Mouse (Mus musculus): ENCODE measurements around the gene Dad1. TPM values are rescaled to one million over a fixed set of nuclear protein-coding genes. Genes with fewer than 3 reads are reported as not detected.

The Dad1 gene
- polyA plus RNA-seq, 1 experiment from 2014 or later, result 271 TPM

DNA sequence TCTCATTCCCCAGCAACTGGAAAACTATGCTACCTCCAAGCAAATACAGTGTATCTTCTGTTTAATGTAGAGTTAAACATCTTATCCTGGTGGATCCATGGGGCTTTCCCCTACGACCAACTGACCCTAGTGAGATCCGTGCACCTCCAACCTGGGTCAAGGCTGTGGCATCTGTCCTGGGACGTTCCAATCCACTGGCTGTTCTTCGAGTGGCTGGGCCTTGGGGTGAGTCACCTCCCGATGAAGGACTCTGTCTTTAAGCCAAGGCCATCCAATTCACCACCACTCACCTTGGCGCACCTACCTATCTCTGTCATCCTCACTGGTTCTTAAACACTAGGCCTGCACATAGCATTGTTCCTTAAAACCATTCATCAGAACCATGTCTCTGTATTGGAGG is 9.2 kb upstream of the Dad1 start:
- Histone ChIP-seq H3K36me3 (peaks cover 26% of the 10 kb centered on the region), H3K27ac (no peak overlapping the region), H3K9me3 (no peaks in the 10 kb centered on the region), H3K4me1 (replicated peaks) (peaks cover 22% of the 10 kb centered on the region), H3K4me3 (no peak overlapping the region), H3K27me3 (ENCODE audit: insufficient read depth, poor library complexity, severe bottlenecking) (peaks cover 4% of the 10 kb centered on the region; the same call in 1 of the 2 replicates)
- 93% methylated on average over 6 of the region's 6 CpGs for WGBS
- no peak for DNase-seq (ENCODE audit: low spot score)

DNA sequence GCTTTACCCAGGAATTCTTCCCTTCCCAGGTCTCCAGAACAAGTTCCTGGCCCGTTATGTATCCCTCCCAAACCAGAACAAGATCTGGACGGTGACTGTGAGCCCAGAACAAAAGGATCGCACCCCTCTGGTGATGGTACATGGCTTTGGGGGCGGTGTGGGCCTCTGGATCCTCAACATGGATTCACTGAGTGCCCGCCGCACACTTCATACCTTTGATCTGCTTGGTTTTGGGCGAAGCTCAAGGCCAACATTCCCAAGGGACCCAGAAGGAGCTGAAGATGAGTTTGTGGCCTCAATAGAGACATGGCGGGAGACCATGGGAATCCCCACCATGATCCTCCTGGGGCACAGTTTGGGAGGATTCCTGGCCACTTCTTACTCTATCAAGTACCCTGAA is 8.7 kb upstream of the Dad1 start:
- peaks cover 22% of the 10 kb centered on the region for H3K4me1 ChIP-seq (replicated peaks)
- no peak overlapping the region for H3K4me3 ChIP-seq
- peaks cover 4% of the 10 kb centered on the region; the same call in 1 of the 2 replicates for H3K27me3 ChIP-seq (ENCODE audit: insufficient read depth, poor library complexity, severe bottlenecking)
- no peak for DNase-seq (ENCODE audit: low spot score)
- no peaks in the 10 kb centered on the region for H3K9me3 ChIP-seq
- H3K36me3 ChIP-seq, result peaks cover 21% of the 10 kb centered on the region
- no peak overlapping the region for H3K27ac ChIP-seq
- WGBS, result 89% methylated on average over 8 of the region's 8 CpGs

DNA sequence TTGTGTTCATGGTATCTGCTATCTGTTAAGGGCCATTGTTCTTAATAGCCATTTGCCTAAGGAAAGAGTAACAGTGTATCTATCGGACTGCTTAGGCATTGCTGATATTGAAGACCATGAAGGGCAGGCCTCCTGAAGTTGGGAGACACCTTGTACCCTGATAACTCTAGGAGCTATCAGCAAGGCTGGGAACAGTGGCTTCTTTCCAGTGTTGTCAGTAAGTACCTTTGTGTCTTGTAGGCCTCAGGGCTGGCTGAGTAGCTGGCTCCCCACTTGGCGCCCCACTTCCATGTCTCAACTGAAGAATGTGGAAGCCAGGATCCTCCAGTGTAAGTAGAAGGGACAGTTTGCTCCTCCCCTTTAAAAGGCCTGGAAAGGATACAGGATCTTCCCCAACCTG is 7.5 kb upstream of the Dad1 start:
- peaks cover 4% of the 10 kb centered on the region; the same call in 1 of the 2 replicates for H3K27me3 ChIP-seq (ENCODE audit: insufficient read depth, poor library complexity, severe bottlenecking)
- no peak for DNase-seq (ENCODE audit: low spot score)
- WGBS, result 92% methylated on average over 2 of the region's 2 CpGs
- peaks cover 22% of the 10 kb centered on the region for H3K4me1 ChIP-seq (replicated peaks)
- H3K27ac ChIP-seq, result no peak overlapping the region
- H3K9me3 ChIP-seq, result no peaks in the 10 kb centered on the region
- H3K36me3 ChIP-seq, result peaks cover 16% of the 10 kb centered on the region
- H3K4me3 ChIP-seq, result no peak overlapping the region

DNA sequence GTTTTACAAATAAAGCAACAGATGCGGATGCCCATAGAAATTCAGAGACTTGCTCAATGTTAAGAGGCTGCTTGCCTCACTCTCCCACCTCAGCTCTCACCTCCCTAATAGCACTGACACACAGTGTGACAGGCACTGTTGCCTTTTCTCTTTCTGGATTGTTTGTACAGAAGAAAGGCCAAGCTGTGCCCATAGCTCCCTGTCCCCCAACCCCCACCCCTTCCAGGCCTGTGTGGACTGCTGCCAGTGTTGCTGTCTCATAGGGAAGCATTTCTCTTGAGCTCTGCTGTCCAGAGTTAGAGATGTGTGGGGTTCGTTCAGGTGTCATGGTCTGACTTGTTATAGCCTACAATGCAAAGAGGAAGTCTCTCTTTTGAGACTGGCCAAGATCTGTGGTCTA is 6.3 kb upstream of the Dad1 start:
- peak overlapping the region; percentile 70; the same call in 1 of the 2 replicates for H3K4me3 ChIP-seq
- whole genome bisulfite sequencing, result 74% methylated on average over 2 of the region's 2 CpGs
- peaks cover 20% of the 10 kb centered on the region for H3K4me1 ChIP-seq (replicated peaks)
- no peak for DNase-seq (ENCODE audit: low spot score)
- peaks cover 4% of the 10 kb centered on the region; the same call in 1 of the 2 replicates for H3K27me3 ChIP-seq (ENCODE audit: insufficient read depth, poor library complexity, severe bottlenecking)
- H3K9me3 ChIP-seq, result no peaks in the 10 kb centered on the region
- H3K36me3 ChIP-seq, result peaks cover 16% of the 10 kb centered on the region
- no peak overlapping the region for H3K27ac ChIP-seq

DNA sequence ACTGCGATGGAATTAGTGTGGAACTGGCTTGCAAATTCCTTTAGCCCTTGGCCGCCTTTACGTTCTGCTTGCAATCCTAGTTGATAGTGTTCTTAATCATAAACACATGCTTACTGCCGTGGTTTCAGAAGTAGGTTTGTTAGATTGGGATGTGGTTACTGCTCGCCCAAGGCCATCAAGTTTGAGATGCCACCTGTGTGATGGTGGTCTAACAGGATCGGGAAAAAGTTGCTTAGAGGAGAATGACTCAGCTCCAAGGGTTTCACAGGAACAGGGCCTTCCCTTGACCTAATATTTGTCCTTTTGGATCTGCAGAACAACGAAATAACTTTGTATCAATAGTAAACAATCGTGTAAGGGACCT is 5.8 kb upstream of the Dad1 start:
- peaks cover 16% of the 10 kb centered on the region for H3K36me3 ChIP-seq
- WGBS, result 27% methylated on average over 8 of the region's 8 CpGs
- peaks cover 4% of the 10 kb centered on the region; the same call in 1 of the 2 replicates for H3K27me3 ChIP-seq (ENCODE audit: insufficient read depth, poor library complexity, severe bottlenecking)
- no peaks in the 10 kb centered on the region for H3K9me3 ChIP-seq
- no peak for DNase-seq (ENCODE audit: low spot score)
- H3K4me1 ChIP-seq (replicated peaks), result peaks cover 22% of the 10 kb centered on the region
- H3K4me3 ChIP-seq, result peak overlapping the region; percentile 70
- H3K27ac ChIP-seq, result peak overlapping the region; percentile 84

DNA sequence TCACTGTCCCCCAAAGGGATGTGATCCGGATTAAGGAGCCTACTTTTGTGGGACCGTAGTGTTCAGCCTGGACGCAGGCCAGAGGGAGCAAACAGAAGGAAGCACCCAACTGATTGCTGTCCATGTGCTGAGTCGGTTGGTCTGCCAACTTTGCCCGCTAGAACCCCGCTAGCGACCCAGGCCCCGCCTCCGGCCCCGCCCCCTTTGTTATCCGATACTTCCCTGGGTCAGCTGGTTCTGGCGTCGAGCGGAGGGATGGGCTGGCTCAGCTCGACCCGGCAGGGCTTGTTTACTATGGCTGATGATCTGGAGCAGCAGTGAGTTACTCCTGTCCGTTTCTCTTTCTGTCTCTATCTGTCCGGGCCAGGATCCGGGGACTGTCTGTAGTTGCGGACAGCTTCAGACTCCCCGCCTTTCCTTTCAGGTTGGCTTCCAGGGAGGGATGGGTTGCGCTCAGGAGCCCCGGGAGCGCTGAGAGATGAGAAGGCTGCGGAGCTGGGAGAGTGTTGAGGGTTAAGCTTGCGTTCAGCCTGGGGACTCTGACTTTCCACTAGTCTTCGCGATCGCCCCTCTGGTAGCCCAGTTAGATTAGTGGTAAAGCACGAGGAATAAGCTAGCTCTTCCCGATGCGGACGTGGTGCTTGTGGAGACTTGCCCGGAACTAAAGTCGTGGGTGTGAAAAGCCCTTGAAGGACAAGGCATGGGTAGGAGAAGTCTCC is 5.3 kb upstream of the Dad1 start:
- peaks cover 4% of the 10 kb centered on the region; the same call in 1 of the 2 replicates for H3K27me3 ChIP-seq (ENCODE audit: insufficient read depth, poor library complexity, severe bottlenecking)
- H3K36me3 ChIP-seq, result peaks cover 14% of the 10 kb centered on the region
- peak; percentile 92 for DNase-seq (ENCODE audit: low spot score)
- peak overlapping the region; percentile 84 for H3K27ac ChIP-seq
- peak overlapping the region; percentile 70 for H3K4me3 ChIP-seq
- under 1% methylated on average over 35 of the region's 35 CpGs for WGBS
- no peaks in the 10 kb centered on the region for H3K9me3 ChIP-seq
- H3K4me1 ChIP-seq (replicated peaks), result peaks cover 27% of the 10 kb centered on the region

DNA sequence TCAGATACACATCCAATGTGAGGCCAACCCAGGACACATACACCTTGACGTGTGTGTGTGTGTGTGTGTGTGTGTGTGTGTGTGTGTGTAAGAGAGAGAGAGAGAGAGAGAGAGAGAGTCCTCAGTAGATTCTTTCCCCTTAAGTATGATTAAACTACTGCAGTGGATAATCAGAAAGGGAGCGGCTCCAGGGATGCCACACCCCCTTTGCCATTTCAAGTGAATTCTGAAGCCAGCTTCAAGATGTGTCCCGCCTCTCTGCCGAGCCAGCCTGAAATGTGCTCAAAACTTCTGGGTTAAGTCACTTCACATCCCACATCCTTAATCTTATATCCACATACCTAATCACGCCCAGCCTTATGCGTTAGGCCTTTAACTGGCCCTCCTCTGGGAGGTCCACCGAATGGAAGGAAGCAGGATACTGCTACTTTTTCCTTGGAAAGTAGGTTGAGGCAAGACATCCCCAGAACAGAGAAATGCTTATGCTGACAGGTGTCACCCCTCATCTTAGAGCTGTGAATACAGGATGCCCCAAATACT is 4.3 kb upstream of the Dad1 start:
- H3K9me3 ChIP-seq, result no peaks in the 10 kb centered on the region
- H3K4me3 ChIP-seq, result no peak overlapping the region
- no peak for DNase-seq (ENCODE audit: low spot score)
- peaks cover 28% of the 10 kb centered on the region for H3K4me1 ChIP-seq (replicated peaks)
- 63% methylated on average over 7 of the region's 7 CpGs for WGBS
- peaks cover 4% of the 10 kb centered on the region; the same call in 1 of the 2 replicates for H3K27me3 ChIP-seq (ENCODE audit: insufficient read depth, poor library complexity, severe bottlenecking)
- H3K36me3 ChIP-seq, result peaks cover 8% of the 10 kb centered on the region
- no peak overlapping the region for H3K27ac ChIP-seq

DNA sequence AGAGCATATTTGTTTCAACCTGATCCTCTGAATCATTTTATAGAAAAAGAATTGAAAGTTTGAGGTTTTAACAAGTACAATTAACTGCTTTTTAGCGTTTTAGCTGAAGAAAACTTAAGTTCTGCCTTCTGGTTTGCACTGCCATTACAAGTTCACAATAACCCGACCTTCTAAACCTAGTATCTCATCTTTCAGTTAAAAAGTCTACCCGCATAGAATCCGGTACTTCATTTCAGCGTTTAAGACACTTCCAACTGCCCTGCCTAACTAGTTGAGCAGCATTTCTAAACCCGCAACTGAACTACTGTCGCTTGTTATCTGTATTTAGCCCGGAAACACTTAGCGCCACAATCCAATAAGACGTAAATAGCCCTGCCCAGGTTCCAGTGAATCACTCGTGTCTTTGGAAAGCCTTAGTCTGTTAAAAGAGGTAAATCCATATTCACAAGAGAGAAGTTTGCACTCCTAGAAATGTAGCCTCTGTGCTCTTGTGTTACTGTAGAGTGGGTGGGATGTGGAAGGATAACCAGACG is 832 bp upstream of the Dad1 start:
- Histone ChIP-seq H3K36me3 (peaks cover 10% of the 10 kb centered on the region; the same call in 1 of the 2 replicates), H3K9me3 (no peaks in the 10 kb centered on the region), H3K4me3 (peak overlapping the region; percentile 61), H3K27ac (peak overlapping the region; percentile 90; the same call in 1 of the 2 replicates), H3K27me3 (ENCODE audit: insufficient read depth, poor library complexity, severe bottlenecking) (no peaks in the 10 kb centered on the region), H3K4me1 (replicated peaks) (peaks cover 36% of the 10 kb centered on the region)
- WGBS, result 69% methylated on average over 12 of the region's 12 CpGs
- DNase-seq (ENCODE audit: low spot score), result no peak

DNA sequence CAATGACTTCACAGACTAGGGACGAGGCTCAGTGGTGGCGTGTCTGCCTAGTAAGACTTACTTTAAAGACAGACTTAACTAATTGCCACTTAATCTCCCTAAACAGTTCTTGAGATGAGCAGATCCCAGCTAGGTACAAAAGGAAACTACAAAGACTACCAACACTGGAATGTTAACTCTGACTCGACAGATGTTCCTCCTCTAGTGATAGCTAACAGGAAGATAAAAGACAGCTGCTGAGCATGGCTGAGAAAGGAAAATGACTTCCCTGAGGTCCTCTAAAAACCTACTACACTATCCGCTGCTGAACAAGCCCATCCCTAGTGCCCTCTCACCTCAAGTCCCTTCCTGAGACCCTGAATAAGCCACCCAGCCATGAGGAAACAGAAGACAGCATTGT is 3.8 kb downstream of the Dad1 start:
- Histone ChIP-seq H3K9me3 (no peaks in the 10 kb centered on the region), H3K36me3 (peaks cover 50% of the 10 kb centered on the region), H3K4me3 (no peak overlapping the region), H3K4me1 (replicated peaks) (peaks cover 37% of the 10 kb centered on the region), H3K27me3 (ENCODE audit: insufficient read depth, poor library complexity, severe bottlenecking) (no peaks in the 10 kb centered on the region), H3K27ac (no peak overlapping the region)
- no peak for DNase-seq (ENCODE audit: low spot score)
- 83% methylated on average over 4 of the region's 4 CpGs for WGBS

DNA sequence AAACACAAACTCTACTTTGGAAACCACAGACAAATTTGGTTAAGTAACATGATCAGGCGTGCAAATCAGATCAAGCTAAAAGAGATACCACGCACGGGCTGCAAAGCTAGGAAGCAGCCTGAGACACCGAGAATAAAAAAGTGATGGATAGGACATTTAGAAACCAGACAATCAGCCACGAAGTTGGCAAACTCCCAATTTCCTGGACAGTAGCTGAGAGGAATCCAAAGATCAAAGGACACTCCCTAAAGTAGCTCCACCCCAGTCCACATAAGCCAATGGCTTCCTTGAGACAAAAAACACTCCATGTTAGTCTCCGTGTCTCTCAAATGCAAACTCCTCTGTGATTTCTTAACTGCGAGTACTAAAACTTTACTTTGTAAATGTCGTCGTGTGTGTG is 4.6 kb downstream of the Dad1 start:
- WGBS, result 71% methylated on average over 9 of the region's 9 CpGs
- H3K27ac ChIP-seq, result no peak overlapping the region
- no peaks in the 10 kb centered on the region for H3K9me3 ChIP-seq
- DNase-seq (ENCODE audit: low spot score), result no peak
- peaks cover 54% of the 10 kb centered on the region for H3K36me3 ChIP-seq
- H3K4me3 ChIP-seq, result no peak overlapping the region
- peaks cover 30% of the 10 kb centered on the region for H3K4me1 ChIP-seq (replicated peaks)
- H3K27me3 ChIP-seq (ENCODE audit: insufficient read depth, poor library complexity, severe bottlenecking), result no peaks in the 10 kb centered on the region

DNA sequence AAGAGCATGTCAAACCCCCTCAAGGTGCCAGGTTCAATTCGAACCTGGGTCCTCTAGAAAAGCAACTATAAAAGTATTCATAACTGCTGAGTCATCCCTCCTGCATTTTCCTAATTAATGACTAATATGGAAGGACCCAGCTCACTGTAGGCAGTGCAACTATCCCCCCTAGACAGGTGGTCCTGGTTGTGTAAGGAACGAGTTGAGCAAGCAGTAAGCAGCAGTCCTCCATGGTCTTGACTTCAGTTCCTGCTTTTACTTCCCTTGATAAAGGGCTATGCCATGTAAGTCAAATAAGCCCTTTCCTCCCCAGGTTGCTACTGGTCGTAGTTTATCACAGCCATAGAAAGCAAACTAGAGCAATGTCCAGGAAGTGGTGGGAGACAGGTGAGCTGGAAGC is 7.7 kb downstream of the Dad1 start:
- H3K27ac ChIP-seq, result no peak overlapping the region
- H3K9me3 ChIP-seq, result peaks cover 5% of the 10 kb centered on the region; the same call in 1 of the 2 replicates
- H3K4me3 ChIP-seq, result no peak overlapping the region
- peaks cover 17% of the 10 kb centered on the region; the same call in 1 of the 2 replicates for H3K4me1 ChIP-seq (replicated peaks)
- no peaks in the 10 kb centered on the region for H3K27me3 ChIP-seq (ENCODE audit: insufficient read depth, poor library complexity, severe bottlenecking)
- WGBS, result 89% methylated on average over 3 of the region's 3 CpGs
- no peak for DNase-seq (ENCODE audit: low spot score)
- H3K36me3 ChIP-seq, result peaks cover 76% of the 10 kb centered on the region

DNA sequence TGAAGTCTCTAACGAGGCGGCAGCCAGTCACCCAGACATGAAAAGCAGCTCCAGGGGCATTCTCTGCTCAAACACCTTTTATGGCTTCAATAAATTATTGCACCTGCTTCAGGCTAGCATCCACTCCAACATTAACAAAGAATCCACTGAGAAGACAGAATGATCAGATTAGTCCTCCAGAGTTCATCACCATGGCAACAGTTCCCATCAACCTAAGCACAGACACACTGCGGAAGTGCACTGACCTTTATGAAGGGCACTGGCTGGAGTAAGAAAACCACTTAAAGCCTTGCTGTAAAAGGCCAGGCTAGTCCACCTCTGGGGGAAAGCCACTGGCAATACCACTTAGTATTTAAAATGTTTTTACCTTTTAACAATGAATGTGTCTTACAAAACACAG is 9.7 kb downstream of the Dad1 start:
- 83% methylated on average over 3 of the region's 3 CpGs for WGBS
- Histone ChIP-seq H3K36me3 (peaks cover 73% of the 10 kb centered on the region), H3K27ac (no peak overlapping the region), H3K9me3 (peaks cover 5% of the 10 kb centered on the region; the same call in 1 of the 2 replicates), H3K4me1 (replicated peaks) (peaks cover 7% of the 10 kb centered on the region; the same call in 1 of the 2 replicates), H3K4me3 (no peak overlapping the region), H3K27me3 (ENCODE audit: insufficient read depth, poor library complexity, severe bottlenecking) (no peaks in the 10 kb centered on the region)
- no peak for DNase-seq (ENCODE audit: low spot score)

DNA sequence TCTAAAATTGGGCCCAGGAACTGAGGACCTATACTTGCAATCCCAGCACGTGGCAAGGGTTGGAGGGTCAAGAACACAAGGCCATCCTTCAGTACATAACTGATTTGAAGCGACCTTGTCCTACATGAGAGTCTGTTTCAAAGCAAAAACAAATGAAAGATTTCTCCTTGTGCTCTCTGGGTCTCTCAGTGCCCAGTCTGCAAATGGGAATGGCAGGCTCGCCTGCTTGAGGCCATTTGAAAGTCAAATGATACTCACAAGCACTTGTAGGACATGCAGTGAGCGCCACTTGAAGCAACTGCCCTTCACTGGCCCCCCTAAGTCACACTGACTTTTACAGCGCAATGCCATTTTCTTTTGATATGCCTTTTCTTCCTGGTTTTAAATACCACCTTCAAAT is 13.4 kb downstream of the Dad1 start:
- Histone ChIP-seq H3K4me1 (replicated peaks) (no peaks in the 10 kb centered on the region), H3K27ac (no peak overlapping the region), H3K27me3 (ENCODE audit: insufficient read depth, poor library complexity, severe bottlenecking) (no peaks in the 10 kb centered on the region), H3K36me3 (peaks cover 62% of the 10 kb centered on the region), H3K4me3 (no peak overlapping the region), H3K9me3 (peaks cover 5% of the 10 kb centered on the region; the same call in 1 of the 2 replicates)
- no peak for DNase-seq (ENCODE audit: low spot score)
- WGBS, result 86% methylated on average over 5 of the region's 5 CpGs

Measured in hindbrain, embryonic 10.5 days (tissue).